Mouse (Mus musculus) spleen, postnatal 0 days (tissue): ENCODE results near the gene Hist1h3h. TPM values are rescaled to one million over a fixed set of nuclear protein-coding genes. Genes with fewer than 3 reads are reported as not detected.

Experiments used
- polyA plus RNA-seq: library from polyadenylated mRNA; unstranded; fragments of >200 nt; fragmentation: Nextera tagmentation; extraction: Ambion mirVana; gene quantifications from 2 replicates; pipeline ENCODE4 v1.2.1, GENCODE M21; 2015

Gene Hist1h3h
- polyA plus RNA-seq = 33.5 and 37.1 TPM in 2 replicates

DNA sequence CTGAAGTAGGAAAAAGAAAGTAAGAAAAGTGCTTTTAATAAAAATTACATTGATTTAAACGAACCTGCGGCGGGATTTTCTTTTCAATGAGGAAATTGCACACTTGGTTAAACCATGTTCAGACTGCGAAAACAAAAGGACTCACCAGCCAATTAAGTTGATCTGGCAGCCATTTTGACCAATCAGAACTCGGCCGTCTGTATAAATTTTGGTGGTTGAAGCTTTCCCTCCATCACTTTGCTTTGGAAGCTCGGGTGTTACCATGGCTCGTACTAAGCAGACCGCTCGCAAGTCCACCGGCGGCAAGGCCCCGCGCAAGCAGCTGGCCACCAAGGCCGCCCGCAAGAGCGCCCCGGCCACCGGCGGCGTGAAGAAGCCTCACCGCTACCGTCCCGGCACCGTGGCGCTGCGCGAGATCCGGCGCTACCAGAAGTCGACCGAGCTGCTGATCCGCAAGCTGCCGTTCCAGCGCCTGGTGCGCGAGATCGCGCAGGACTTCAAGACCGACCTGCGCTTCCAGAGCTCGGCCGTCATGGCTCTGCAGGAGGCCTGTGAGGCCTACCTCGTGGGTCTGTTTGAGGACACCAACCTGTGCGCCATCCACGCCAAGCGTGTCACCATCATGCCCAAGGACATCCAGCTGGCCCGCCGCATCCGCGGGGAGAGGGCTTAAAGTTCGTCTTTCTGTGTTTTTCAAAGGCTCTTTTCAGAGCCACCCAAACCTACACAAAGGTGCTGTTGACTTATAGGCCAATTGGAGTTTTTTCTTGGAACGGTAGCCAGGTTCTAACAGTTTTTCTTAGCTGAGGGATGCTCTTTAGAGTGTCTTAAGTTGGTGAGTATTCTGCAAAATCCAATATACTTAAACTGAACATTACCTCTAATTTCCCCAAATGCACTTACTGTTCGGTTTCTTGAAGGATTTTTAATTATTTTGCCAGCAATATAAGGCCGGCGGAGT, at the start of gene Hist1h3h:
Gene Hist1h3h, plus strand, starts transcription at position 263 of the 961 bp plus-strand sequence.

DNA sequence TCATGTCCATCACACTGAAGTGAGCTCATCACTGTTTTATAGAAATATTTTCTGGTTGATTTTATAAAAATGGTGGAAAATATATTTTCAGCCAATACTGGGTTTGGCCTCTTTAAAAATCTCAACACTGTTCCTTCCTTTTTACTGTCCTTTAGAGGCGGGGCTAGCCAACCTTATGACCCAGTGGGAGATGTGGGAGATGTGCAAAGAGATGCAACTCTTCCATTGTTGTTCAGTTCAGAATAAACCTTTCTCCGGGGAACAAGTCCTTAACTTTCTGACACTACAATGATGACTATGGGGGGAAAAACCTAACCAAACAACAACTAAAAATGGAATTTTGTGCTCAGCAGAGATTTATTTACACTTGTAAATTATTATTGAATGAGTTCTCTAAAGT, 40.2 kb upstream of the Hist1h3h start, which contains the start of gene Olfr1360:
Gene Olfr1360, minus strand, starts transcription at position 101 of the 400 bp plus-strand sequence.

DNA sequence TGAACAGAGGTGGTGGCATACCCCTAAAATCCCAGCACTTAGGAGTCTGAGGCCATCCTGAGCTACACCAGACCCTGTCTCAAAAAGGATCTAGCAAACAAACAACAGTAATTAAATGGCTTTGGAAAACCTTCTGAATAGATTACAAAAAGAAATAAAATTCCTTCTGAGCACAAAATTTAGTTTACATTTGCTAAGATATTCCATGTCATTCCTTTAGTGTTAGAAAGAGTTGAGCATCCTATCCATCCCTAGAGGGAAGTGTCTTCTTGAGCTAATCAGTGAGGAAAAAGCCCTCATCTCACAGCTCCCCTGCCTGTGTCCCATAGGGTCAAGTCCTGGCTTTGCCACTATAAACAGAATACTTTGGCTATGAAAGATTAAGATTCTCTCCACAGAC, 19.6 kb upstream of the Hist1h3h start, which contains the start of gene Olfr1359:
Gene Olfr1359, plus strand, starts transcription at position 301 of the 400 bp plus-strand sequence.

DNA sequence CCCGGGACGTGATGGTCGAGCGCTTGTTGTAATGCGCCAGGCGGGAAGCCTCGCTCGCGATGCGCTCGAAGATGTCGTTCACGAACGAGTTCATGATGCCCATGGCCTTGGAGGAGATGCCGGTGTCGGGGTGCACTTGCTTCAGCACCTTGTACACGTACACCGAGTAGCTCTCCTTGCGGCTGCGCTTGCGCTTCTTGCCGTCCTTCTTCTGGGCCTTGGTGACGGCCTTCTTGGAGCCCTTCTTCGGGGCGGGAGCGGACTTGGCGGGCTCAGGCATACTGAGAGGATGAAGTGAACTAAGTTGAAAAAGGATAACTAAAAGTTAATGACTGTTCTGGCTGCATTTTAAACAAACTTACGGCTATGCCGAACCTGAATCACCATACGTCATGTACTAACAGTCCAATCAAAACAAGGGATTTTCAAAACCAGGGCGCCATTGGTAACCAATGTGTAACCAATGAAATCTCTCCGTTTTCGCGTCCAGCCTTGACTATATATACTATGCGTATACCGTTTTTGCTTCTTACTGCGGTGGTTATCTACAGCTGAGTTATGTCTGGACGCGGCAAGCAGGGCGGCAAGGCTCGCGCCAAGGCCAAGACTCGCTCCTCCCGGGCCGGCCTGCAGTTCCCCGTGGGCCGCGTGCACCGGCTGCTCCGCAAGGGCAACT, 1.5 kb upstream of the Hist1h3h start, which contains the start of the genes Hist1h2bl and Hist1h2ai:
Gene Hist1h2bl, minus strand, starts transcription at position 280 of the 676 bp plus-strand sequence.
Gene Hist1h2ai, plus strand, starts transcription at position 559 of the 676 bp plus-strand sequence.

DNA sequence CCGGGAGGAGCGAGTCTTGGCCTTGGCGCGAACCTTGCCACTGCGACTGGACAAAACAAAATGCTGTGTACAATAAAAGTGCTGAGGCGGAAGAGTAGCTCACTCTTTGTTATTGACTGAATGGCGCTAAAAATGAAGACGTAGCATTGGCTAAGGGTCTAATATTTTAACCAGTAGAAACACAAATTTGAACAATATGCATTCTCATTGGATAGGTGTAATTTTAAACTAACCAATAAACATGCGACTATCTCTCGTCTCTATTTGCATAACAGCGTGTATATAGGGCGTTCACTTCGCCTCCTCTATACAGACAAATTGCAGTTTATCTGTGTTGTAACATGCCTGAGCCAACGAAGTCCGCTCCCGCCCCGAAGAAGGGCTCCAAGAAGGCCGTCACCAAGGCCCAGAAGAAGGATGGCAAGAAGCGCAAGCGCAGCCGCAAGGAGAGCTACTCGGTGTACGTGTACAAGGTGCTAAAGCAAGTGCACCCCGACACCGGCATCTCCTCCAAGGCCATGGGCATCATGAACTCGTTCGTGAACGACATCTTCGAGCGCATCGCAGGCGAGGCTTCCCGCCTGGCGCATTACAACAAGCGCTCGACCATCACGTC, 4.4 kb downstream of the Hist1h3h start, which contains the start of gene Hist1h2bm:
Gene Hist1h2bm, plus strand, starts transcription at position 288 of the 616 bp plus-strand sequence.

DNA sequence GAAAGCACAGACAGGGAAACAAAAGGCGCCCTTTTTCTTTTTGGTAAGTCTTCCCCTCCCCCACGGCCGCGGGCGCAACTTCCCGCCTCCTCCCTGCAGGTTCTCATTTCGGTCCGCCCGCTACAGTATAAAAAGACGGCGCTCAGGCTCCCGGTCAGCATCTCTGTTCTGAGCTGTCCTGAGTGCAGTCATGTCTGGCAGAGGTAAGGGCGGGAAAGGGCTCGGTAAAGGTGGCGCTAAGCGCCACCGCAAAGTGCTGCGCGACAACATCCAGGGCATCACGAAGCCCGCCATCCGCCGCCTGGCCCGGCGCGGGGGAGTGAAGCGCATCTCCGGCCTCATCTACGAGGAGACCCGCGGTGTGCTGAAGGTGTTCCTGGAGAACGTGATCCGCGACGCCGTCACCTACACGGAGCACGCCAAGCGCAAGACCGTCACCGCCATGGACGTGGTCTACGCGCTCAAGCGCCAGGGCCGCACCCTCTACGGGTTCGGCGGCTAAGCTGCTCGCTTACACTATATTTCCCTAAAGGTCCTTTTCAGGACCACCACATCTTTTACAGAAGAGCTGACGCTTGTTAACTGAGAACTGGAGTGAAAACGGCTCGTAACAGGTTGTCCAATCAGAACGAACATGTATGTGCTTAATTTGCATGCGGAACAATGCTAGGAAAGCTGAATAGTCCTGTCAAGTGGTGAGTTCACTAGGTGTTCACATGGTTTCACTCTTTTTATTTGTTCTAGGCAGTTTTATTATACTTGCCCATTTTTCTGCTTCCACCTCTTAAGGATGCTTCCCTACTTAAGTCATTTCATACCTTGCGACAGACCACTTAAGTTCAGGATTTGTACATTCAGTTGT, 17.7 kb downstream of the Hist1h3h start, which contains the start of gene Hist1h4j:
Gene Hist1h4j, plus strand, starts transcription at position 159 of the 862 bp plus-strand sequence.

DNA sequence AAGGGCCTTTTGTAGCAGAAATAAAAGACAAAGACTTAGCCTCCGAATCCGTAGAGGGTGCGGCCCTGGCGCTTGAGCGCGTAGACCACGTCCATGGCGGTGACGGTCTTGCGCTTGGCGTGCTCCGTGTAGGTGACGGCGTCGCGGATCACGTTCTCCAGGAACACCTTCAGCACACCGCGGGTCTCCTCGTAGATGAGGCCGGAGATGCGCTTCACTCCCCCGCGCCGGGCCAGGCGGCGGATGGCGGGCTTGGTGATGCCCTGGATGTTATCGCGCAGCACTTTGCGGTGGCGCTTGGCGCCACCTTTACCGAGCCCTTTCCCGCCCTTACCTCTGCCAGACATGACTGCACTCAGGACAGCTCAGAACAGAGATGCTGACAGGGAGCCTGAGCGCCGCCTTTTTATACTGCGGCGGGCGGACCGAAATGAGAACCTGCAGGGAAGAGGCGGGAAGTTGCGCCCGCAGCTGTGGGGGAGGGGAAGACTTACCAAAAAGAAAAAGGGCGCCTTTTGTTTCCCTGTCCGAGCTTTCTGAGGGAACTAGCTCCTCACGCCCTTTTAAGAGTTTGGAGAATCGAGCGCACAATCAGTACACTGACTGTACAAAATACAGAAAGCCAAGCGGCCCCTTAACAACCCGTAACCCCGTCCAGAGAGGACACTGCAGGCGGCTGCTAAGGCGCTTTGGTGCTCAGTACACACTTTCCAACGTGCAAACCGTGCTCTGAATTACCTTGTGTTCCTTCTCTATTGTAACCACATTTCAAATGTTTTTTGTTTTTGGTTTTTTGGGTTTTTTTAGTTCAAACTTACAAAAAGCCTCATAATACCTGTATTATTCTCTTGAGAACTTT, 32.9 kb downstream of the Hist1h3h start, which contains the start of gene Hist1h4k:
Gene Hist1h4k, minus strand, starts transcription at position 347 of the 859 bp plus-strand sequence.

DNA sequence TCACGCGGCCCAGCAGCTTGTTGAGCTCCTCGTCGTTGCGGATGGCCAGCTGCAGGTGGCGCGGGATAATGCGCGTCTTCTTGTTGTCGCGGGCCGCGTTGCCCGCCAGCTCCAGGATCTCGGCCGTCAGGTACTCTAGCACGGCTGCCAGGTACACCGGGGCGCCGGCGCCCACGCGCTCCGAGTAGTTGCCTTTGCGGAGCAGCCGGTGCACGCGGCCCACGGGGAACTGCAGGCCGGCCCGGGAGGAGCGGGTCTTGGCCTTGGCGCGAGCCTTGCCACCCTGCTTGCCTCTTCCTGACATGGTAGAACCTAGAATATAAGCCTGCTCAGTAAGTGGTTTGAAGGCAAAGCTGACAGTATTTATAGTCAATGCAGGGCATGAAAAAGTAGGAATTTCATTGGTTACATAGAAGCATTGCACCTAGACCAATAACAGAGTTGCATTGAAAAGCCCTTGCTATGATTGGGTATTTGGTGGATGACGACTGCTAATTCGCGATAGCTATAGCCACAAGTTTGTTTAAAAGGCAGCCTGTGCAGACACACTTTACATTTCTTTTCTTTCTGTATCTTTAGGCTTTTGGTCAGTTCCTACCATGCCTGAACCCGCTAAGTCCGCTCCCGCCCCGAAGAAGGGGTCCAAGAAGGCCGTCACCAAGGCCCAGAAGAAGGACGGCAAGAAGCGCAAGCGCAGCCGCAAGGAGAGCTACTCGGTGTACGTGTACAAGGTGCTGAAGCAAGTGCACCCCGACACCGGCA, 36.2 kb downstream of the Hist1h3h start, which contains the start of the genes Hist1h2ak and Hist1h2bn:
Gene Hist1h2ak, minus strand, starts transcription at position 304 of the 762 bp plus-strand sequence.
Gene Hist1h2bn, plus strand, starts transcription at position 600 of the 762 bp plus-strand sequence.

Other genes with a start within 250 kb of the Hist1h3h start
- 1.5 and 2.1 TPM in 2 replicates for gene Nkapl, start 249.2 kb upstream of the Hist1h3h start, polyA plus RNA-seq
- gene Zkscan4, start 238.8 kb upstream of the Hist1h3h start, polyA plus RNA-seq = 0.96 and 1.4 TPM in 2 replicates
- gene Gm10065, start 238.2 kb upstream of the Hist1h3h start, polyA plus RNA-seq = not detected in 2 replicates
- 1.0 and 1.2 TPM in 2 replicates for gene AK157302, start 222.4 kb upstream of the Hist1h3h start, polyA plus RNA-seq
- gene Gm11273, start 216.2 kb upstream of the Hist1h3h start, polyA plus RNA-seq = 6.8 and 8.6 TPM in 2 replicates
- gene Zkscan8, start 186.5 kb upstream of the Hist1h3h start, polyA plus RNA-seq = 1.9 and 2.4 TPM in 2 replicates
- 0.06 TPM in 1 of 2 replicates, not detected in the other for gene Olfr1366, start 174.9 kb upstream of the Hist1h3h start, polyA plus RNA-seq
- 0.07 TPM in 1 of 2 replicates, not detected in the other for gene Olfr1535, start 157.8 kb upstream of the Hist1h3h start, polyA plus RNA-seq
- not detected in 2 replicates for gene Olfr1364, start 135.9 kb upstream of the Hist1h3h start, polyA plus RNA-seq
- gene Olfr1362, start 103.6 kb upstream of the Hist1h3h start, polyA plus RNA-seq = not detected in 2 replicates
- not detected in 2 replicates for gene Olfr11, start 75.1 kb upstream of the Hist1h3h start, polyA plus RNA-seq
- not detected in 2 replicates for gene Olfr1361, start 54.3 kb upstream of the Hist1h3h start, polyA plus RNA-seq
- not detected in 2 replicates for gene Olfr1360, start 40.3 kb upstream of the Hist1h3h start, polyA plus RNA-seq
- not detected in 2 replicates for gene Olfr1359, start 19.5 kb upstream of the Hist1h3h start, polyA plus RNA-seq
- gene Hist1h2bl, start 1.5 kb upstream of the Hist1h3h start, polyA plus RNA-seq = 4.7 and 5.7 TPM in 2 replicates
- 57.8 and 92.8 TPM in 2 replicates for gene Hist1h2ai, start 1.2 kb upstream of the Hist1h3h start, polyA plus RNA-seq
- gene Hist1h2bm, start 4.4 kb downstream of the Hist1h3h start, polyA plus RNA-seq = 7.3 and 10.3 TPM in 2 replicates
- 0.62 and 0.67 TPM in 2 replicates for gene Hist1h4j, start 17.4 kb downstream of the Hist1h3h start, polyA plus RNA-seq
- gene Hist1h4k, start 32.8 kb downstream of the Hist1h3h start, polyA plus RNA-seq = 14.9 and 17.9 TPM in 2 replicates
- 201 and 221 TPM in 2 replicates for gene Hist1h2ak, start 36.2 kb downstream of the Hist1h3h start, polyA plus RNA-seq
- 32.0 and 36.8 TPM in 2 replicates for gene Hist1h2bn, start 36.5 kb downstream of the Hist1h3h start, polyA plus RNA-seq
- 52.6 and 68.3 TPM in 2 replicates for gene Hist1h1b, start 63.0 kb downstream of the Hist1h3h start, polyA plus RNA-seq
- gene Hist1h3i, start 65.7 kb downstream of the Hist1h3h start, polyA plus RNA-seq = 233 and 297 TPM in 2 replicates
- gene Hist1h2an, start 69.6 kb downstream of the Hist1h3h start, polyA plus RNA-seq = 27.1 and 37.7 TPM in 2 replicates
- 4.5 and 7.4 TPM in 2 replicates for gene Hist1h2bp, start 69.8 kb downstream of the Hist1h3h start, polyA plus RNA-seq
- gene Hist1h2bq, start 92.5 kb downstream of the Hist1h3h start, polyA plus RNA-seq = 43.0 and 51.7 TPM in 2 replicates
- not detected in 2 replicates for gene Hist1h2ao, start 92.8 kb downstream of the Hist1h3h start, polyA plus RNA-seq
- not detected in 2 replicates for gene Hist1h4m, start 94.1 kb downstream of the Hist1h3h start, polyA plus RNA-seq
- 24.4 and 26.3 TPM in 2 replicates for gene Hist1h4n, start 114.5 kb downstream of the Hist1h3h start, polyA plus RNA-seq
- 7,403 and 9,418 TPM in 2 replicates for gene Hist1h2ap, start 115.8 kb downstream of the Hist1h3h start, polyA plus RNA-seq
- gene Hist1h2br, start 116.1 kb downstream of the Hist1h3h start, polyA plus RNA-seq = 45.1 and 54.8 TPM in 2 replicates
- 1.5 and 1.9 TPM in 2 replicates for gene Zfp184, start 227.4 kb downstream of the Hist1h3h start, polyA plus RNA-seq